Mouse (Mus musculus) B cell, adult 62 days (primary cell): Measurements from ENCODE around the gene Serpinf1. TPM values are rescaled to one million over a fixed set of nuclear protein-coding genes. Genes with fewer than 3 reads are reported as not detected.

Experiments used
- total RNA-seq: library from RNA; stranded (reverse); gene quantifications from 4 replicates; pipeline ENCODE4 v1.2.4, GENCODE M21; 2023

Serpinf1 gene
- total RNA-seq, result 0.66 to 1.2 TPM in 2 of 4 replicates, not detected in the others

DNA sequence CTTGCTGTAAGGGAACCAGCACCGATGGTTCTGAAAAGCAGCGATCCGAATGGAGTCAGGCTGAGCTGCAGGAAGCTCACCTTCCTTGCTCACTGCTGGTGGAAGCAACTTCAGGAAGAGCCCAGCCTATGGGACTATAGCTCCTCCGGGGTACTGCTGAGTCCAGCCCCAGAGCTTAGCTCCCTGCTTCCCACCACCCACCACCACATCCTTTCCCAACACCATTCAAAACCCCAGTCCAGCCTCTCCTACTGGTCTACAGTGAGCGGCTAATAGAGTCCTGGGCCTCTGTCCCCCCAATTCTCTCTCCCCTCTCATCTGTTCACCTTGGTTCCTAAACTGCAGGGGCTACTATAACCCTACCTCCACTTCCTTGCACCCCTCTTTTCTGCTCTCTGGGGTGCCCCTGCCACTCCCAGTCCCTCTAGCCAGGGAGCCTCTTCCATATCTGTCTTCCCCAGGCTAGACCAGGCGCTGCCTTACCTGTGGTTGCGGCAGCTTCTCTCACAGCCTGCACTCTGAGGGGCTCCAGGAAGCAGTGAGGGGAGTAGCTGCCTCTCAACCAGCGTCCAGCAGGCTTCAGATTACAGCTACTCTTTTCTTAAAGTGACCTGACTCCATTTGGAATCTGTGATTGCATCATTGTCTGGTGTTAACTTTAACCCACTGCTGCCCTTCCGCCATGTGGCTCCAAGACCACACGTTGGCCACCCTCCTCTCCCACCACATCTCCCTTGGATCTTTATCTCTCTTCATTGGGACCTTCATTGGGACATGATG, at the start of gene Serpinf1:
Serpinf1 (minus strand) TSS at position 689 of the 780 bp plus-strand sequence.

DNA sequence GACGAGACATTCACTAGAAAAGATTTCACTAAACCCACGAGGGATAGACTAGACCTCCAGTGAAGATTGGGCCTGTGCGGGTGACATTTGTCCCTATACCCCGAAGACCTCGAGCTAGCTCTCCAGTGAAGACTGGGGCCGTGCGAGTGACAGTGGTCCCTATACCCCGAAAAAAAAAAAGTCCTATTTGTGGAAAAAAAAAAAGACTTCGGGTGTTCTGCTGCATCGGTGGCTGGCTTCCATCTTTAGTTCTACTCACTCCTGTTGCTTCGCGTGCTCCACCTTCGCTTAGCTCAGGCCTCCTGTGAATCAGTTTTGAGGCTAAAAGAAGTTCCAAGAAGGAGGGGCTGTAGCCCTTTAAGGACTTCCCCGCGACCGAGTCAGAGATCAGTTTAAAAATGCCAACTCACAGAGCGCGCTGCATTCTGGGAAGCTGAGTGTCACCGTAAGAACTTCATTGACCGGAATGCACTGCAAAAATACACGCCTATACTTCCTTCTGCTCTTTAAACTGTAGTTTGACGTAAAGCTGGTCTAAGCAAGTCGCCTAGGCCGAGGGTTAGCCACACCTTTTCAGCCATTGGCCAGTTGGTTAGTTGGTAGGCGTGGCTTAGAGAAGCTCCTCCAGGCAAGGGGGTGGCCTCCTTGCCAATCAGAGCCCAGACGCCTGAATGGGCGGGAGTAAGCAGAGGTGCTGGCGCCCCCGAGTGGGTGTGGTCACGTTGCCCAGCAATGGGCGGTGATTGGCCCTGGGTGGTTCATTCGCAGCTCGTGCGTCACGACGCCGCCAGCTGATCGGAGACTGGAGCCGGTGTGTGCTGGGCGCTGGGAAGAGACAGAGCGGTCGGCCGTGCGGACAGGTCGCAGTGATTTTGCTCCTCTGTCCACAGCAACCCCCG, 38.6 kb upstream of the Serpinf1 start, which contains the start of gene Tlcd2:
Tlcd2 (plus strand) TSS at position 872 of the 899 bp plus-strand sequence.

DNA sequence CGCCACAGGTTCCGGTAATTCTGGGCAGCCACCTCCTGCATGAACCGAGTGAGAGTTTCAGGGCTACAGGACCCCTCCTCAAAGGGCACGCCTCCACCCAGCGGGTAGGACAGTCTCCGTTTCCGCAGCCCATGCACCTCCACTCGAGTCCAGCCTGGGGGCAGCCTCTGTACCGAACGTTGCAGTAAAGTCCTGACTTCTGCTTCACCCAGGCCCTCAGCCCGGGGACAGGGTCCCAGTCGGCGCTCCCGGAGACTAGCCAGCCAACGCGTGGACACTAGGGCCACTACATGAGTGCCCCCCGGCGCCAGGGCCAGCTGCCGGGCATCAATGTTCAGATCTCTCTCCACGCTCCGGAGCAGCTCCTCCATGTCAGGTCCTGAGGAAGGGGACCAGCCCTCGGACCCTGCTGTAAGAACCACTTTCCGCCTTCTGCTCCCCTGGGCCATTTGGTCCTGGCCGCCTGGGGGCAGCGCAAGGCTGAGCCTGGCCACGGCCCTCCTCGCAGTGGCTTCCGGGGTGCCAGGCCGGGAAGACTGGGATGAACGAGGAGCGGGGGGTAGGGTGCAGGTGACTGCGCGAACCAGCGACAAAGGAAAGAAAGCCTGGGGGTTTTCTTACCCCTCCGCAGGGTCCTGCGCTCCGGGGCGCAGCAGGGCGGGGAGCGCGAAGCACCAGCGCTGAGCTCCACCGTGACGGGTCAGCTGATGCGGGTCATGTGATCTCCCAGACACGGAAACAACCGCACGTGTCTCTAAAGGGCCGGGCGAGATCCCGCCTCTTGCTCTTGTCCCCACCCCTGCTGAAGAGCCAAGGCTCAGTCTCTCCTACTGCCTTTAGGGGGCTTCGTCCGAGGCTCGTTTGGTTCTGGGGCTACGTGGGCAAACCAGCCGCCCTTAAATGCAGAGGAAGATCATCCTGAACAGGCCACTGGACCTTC, 31.8 kb upstream of the Serpinf1 start, which contains the start of gene Wdr81:
Wdr81 (minus strand) TSS at position 727 of the 940 bp plus-strand sequence.

DNA sequence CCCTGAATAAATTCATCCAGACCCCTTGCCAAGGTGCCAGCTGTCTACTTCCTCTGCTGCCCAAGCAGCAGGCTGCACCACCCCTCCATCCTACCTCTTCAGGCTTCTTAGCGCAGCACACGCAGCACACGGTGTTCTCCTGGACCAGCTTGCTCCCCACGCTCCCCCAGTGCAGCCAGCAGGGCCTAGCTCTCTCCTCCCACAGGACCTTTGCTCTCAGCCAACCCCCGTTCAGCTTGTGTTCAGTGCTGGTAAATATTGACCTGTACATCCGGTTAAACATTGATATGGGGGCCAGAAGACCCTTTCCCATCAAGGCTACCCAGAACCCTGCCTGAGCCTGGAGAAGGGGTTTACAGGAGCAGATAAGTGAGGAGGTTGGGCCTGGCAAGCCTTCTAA, 16.9 kb upstream of the Serpinf1 start, which contains the start of gene Serpinf2:
Serpinf2 (minus strand) TSS at position 229 of the 400 bp plus-strand sequence.

Other genes with a start within 250 kb of the Serpinf1 start
- gene Ovca2, start 243.9 kb downstream of the Serpinf1 start, total RNA-seq, result 15.3 to 17.2 TPM (median 16.2 TPM) in 4 replicates
- 24.1 to 32.5 TPM (median 28.3 TPM) in 4 replicates for gene Dph1, start 231.5 kb downstream of the Serpinf1 start, total RNA-seq
- 1.1 to 1.8 TPM (median 1.4 TPM) in 4 replicates for gene Rtn4rl1, start 228.9 kb downstream of the Serpinf1 start, total RNA-seq
- 106 to 117 TPM (median 108 TPM) in 4 replicates for gene Rpa1, start 74.4 kb downstream of the Serpinf1 start, total RNA-seq
- 13.1 to 17.1 TPM (median 13.8 TPM) in 4 replicates for gene Smyd4, start 74.3 kb downstream of the Serpinf1 start, total RNA-seq
- 0.52 to 0.94 TPM (median 0.61 TPM) in 3 of 4 replicates, not detected in the other for gene Serpinf2, start 16.9 kb upstream of the Serpinf1 start, total RNA-seq
- gene Wdr81, start 32.0 kb upstream of the Serpinf1 start, total RNA-seq, result 46.7 to 50.6 TPM (median 47.5 TPM) in 4 replicates
- gene Tlcd2, start 39.0 kb upstream of the Serpinf1 start, total RNA-seq, result 2.5 to 5.0 TPM (median 4.0 TPM) in 4 replicates
- gene Prpf8, start 64.1 kb upstream of the Serpinf1 start, total RNA-seq, result 222 to 240 TPM (median 237 TPM) in 4 replicates
- gene Rilp, start 87.4 kb upstream of the Serpinf1 start, total RNA-seq, result 0.44 to 0.94 TPM (median 0.85 TPM) in 4 replicates
- gene Scarf1, start 90.8 kb upstream of the Serpinf1 start, total RNA-seq, result 0.21 to 0.23 TPM (median 0.22 TPM) in 3 of 4 replicates, not detected in the other
- gene Slc43a2, start 109.0 kb upstream of the Serpinf1 start, total RNA-seq, result 44.9 to 66.8 TPM (median 46.5 TPM) in 4 replicates
- gene Pitpna, start 165.4 kb upstream of the Serpinf1 start, total RNA-seq, result 218 to 240 TPM (median 227 TPM) in 4 replicates
- gene Inpp5k, start 208.3 kb upstream of the Serpinf1 start, total RNA-seq, result 105 to 118 TPM (median 111 TPM) in 4 replicates
- 366 to 421 TPM (median 376 TPM) in 4 replicates for gene Myo1c, start 227.8 kb upstream of the Serpinf1 start, total RNA-seq